Mouse (Mus musculus) megakaryocyte progenitor cell, adult 5-6 weeks (primary cell): ENCODE measurements around the gene Bhlha9. TPM values are rescaled to one million over a fixed set of nuclear protein-coding genes. Genes with fewer than 3 reads are reported as not detected.
"Not testable (repeated sequence)": the region's sequence is repeated elsewhere in the genome, so short reads cannot be mapped to it uniquely, and the experiment has no call there.

Experiments
- ATAC-seq: replicated peaks from 2 replicates; pipeline ENCODE4 v1.8.0; 2016; ENCODE audit warnings: mild to moderate bottlenecking, moderate TSS enrichment, inconsistent platforms; ENCODE audit not compliant: poor library complexity
- total RNA-seq, 2 experiments: library from RNA; stranded (forward) in 1 of 2; stranded (reverse) in 1 of 2; fragments of 157-497, 149-512 nt in 1 of 2; fragments of 200-1000 nt in 1 of 2; gene quantifications; 2 replicates each; pipeline versions ENCODE4 v1.2.3 to v1.2.4; 2015 to 2017

Gene Bhlha9
- total RNA-seq, 2 experiments from 2014 or later: not detected

DNA sequence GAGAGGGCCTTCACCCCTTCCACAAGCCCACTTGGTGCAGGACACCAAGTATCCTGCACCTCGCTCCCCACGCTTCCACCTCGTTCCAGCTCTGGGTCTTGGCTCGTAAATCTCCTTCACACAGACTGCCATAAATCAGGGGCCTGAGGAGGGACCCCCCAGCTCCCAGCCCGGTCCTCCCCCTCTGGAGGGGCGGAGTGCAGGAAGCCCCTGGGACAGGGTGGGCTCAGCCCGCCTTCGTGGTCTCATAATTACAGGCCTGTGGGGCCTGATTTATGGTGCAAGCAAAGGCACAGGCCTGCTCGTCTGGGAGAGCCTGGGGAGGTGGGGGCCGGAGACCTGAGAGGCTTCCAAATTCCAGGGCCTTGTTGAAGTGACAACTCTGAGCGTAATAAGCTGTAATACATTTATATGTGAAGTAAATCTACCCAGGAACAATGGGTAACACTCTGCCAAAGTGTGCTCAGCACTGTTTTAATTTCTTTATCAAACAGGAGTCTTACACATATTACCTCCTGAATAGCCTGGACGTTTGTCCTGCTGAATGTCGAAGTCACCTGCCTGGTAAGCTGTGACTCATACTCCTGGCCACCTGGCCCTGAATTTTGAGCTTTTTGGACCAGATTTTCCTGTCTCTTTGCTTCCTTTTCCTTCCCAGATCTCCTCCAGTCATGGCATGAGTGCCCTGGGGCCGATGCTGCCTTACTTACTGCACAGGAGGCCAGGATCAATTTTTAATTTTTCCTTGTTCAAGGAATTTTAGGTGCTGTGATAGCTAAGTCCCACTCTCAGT is 12.9 kb upstream of the Bhlha9 start:
- no peak for ATAC-seq

DNA sequence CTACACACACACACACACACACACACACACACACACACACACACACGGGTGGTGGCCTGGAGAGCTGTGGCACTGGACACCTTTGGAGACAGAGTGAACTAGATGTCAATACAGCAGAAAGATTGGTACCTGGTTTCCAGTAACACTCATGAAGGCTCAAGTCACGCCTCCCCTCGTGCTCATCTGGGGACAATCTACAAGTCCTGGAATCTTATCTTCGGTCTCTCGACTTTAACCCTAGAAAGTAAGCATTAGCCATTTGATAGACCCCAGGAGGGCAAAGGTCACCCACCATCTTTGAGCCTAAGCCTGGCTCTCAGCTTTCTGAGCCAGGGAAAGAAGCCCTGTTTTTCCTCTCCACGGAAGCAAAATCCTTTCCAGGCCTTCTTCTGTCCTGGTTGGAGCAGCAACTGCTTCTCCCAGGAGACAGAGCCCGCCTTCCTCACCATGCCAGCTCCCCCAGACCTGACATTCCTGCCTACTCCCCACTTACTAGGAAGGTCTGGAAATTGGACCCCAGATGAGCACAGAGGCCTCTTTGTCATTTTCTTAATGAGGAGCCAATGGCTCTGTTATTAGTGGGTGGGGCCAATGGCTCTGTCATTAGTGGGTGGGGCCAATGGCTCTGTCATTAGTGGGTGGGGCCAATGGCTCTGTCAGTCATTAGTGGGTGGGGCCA is 10.3 kb upstream of the Bhlha9 start:
- no peak for ATAC-seq

DNA sequence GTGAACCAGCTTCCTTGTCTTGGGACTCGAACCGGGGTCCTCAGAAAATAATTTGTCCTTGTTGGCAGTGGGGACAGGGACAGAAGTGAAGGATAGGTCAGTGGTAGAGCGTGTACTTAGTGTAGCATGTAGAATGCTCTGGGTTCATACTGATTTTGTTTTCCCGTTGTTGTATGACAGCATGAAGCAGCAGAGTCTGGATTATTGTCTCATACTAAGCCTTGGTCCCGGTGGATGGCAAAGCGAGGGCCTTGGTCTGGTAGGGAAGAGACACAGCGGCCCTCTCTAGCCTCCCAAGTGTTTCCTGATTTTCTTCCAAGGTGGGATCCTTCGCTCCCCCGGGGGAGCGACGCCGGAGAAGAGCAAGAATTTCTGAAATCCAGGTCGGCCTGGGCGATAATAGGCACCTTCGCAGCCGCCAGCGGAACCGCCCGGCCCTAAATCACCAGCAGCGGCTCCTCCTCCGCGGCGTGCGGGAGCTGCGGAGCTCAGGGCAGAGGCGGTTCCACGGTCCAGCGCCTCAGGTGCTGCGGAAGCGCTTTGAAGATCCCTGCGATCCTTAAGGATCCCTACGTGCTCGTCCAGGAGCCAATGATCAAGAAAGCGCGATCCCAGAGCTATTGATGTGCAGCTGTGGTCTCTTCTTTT is 6.1 kb upstream of the Bhlha9 start:
- no peak for ATAC-seq

DNA sequence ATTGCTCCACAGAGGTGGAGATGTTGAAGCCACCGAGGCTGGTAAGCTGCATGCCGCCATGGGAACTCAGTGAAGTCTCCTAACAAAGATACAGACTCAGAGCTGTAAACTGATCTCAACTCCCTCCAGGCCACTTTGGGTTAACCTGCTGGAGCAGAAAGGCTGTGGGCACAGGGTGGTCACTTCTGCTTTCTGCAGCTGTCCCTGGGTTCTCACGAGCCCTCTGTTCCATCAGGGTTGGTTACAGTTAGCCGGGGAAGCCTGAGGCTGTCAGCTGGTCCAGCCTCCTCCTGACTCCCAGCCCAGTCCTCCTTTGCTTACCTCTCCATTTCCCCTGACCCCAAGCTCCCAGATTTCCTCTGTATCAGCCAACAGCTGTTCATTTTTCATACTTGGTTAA is 4.5 kb upstream of the Bhlha9 start:
- ATAC-seq: peak; percentile 57; the same call in 1 of the 2 replicates

DNA sequence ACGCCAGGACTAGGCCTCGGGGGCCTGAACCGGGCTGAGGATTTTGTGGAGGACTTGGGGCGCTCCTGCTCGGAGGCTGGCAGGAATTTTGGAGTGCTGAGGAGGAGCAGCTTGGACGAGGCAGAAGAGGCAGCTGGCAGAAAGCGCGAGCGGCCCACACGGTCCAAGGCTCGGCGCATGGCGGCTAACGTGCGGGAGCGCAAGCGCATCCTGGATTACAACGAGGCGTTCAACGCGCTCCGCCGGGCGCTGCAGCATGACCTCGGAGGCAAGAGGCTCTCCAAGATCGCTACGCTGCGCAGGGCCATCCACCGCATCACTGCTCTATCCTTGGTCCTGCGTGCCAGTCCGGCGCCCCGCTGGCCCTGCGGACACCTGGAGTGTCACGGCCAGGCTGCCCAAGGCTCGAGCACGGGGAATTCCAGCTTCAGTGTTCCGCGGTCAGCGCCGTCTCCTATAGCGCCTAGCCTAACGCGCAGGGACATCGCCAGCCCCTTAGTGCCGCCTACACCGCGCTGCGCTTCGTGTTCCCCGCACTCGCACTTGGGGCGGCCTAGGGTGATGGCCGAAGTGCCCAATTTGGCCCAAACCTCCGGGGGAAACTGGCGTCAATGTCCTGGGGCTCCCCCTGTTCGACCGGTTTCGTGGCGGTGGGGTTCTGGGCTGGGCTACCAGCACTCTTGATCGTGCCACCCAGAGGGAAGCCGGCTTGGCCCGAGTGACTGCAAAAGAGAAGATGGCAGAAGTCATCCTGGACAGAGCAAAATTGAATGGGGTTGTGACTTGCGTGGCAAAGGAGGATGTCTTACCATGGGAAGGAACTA is 503 bp downstream of the Bhlha9 start:
- ATAC-seq: no peak

DNA sequence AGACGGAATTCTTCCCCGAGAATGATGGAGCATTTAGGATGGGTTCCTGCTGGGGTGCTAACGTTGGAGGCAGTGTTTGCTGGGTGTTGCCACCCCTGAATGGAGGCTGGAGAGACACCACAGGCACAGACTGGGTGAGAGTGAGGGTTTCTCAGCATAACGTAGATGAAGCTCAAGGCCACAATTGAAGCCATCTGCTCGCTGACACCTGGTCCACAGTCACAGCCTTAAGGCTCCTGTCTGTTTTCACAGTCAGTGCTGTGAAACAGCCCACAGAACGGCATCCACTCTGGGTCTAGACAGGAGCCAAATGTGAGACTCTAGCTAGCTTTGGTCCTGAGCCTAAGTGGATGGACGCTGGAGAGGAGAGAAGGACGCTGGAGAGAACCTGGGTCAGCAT is 1.9 kb downstream of the Bhlha9 start:
- ATAC-seq: no peak

DNA sequence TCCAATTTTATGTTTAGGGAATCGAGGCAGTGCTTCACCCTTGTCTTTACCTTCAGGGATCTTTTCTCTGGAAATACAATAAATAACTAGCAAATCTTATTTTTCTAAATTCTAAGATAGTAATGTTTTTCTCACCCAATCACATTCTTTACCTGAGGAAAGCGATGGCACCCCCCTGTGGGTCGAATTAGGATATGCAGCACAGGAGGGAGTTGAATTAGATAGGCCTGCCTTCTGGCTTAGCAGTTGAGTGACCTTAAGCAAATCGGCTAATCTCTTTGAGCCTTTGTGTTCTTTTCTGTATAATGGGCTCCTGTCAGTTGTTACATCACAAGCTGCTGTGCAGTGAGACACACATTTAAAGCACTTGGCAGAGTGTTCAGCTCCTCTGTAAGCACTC is 2.4 kb downstream of the Bhlha9 start:
- no peak for ATAC-seq

DNA sequence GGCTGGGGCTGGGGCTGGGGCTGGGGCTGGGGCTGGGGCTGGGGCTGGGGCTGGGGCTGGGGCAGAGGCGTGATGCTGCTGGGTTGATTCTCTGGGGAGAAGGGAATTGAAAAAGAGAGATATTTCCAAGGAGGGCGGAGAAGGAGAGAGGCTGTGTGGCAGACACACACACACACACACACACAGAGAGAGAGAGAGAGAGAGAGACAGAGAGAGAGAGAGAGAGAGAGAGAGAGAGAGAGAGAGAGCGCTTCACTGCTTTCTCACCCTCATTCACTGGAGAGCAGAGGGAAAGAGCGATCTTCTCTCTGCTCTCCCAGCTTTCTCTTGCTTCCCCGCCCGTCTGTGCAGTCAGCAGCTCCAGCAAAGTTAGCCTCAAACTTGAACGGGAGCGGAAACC is 7.2 kb downstream of the Bhlha9 start, which contains the start of gene Trarg1:
Gene Trarg1 (plus strand): TSS at position 301 of the 400 bp plus-strand sequence.
- ATAC-seq: not testable (repeated sequence)

DNA sequence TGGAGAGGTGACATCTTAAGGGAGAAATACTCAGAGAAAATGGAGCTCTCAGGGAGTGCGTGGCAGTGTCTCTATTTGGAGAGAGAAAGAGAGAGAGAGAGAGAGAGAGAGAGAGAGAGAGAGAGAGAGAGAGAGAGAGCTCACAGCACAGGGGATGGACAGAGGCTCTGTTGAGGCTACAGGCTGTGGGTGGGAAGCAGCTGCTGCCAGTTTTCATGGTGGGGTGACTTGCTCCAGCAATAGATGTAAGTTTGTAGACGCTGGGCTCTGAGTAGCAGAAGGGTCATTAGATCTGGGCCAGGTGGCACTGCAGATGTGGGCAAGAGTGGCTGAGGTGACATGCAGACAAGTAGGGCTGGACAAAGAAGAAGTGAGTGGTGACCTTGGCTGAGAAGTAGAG is 13.3 kb downstream of the Bhlha9 start:
- no peak for ATAC-seq

DNA sequence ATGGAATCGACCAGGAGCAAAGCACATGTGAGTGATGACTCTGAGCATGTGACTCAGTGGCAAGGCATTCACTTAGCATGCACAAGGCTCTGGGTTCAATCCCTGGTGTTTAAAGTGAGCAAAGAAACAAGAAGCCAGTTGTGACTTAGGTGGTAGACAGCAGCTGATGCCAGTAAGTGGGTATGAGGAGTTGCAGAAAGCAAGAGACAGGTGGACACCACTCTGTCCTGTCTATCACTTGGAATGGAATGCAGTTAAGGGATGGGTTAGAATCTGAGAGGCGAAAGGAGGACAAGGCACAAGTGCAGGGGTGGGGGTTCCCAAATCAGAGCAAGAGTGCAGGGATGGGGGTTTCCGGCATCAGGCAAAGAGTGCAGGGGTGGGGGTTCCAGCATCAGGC is 19.8 kb downstream of the Bhlha9 start:
- no peak for ATAC-seq

DNA sequence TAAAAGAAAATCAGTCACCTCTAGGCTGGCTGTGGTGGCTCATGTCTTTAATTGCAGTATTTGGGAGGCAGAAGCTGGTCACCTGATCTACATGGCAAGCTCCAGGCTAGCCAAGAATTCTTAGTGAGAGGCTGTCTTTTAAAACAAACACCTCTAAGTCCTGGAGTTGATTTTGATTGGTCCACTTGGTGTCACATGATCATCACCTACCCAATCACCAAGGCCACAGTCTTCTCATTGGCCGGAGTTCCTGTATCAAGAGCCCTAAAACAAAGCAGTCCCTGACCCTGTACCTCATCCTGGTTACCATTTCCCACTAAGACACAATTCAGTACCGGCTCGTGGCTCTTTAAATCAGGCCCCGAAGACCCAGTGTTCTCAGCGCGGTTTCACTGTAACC is 23.5 kb downstream of the Bhlha9 start:
- no peak for ATAC-seq

DNA sequence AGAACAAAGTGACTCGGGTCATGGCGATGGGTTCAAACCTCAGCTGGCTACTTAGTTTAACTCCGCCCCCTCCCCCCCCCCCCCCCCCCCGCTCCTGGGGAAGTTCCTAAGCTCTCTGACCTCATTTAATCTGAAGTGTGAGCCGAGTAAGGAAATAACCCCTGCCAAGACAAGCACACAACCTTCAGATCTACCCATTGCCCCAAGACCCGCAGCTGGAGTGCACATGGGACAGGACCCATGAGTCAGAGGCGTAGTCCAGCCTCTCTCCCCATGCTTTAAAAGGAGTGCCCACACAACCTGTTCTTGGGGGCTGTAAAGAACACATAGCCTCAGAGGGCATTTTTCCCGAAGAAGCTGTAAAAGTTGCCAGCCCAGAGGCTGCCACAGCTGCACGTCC is 27.4 kb downstream of the Bhlha9 start:
- ATAC-seq: no peak

DNA sequence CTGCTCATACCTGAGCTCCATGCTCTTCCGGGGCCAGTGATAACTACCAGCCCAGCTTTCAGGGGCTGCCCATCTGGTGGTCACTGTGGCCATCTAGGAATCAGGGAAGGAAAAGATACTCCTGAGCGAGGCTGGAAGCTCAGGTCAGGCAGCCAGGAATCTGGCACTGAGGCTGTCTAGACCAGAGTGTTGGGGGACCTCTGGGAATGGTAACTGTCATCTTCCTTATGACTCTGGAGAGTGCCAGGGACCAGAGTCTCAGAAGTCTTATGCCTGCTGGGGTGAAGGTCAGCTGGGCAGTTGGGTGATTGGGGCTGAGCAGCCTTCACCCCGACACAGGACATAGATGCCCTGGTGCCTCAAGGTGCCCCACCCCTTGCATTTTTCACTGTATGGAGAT is 35.4 kb downstream of the Bhlha9 start:
- ATAC-seq: no peak

DNA sequence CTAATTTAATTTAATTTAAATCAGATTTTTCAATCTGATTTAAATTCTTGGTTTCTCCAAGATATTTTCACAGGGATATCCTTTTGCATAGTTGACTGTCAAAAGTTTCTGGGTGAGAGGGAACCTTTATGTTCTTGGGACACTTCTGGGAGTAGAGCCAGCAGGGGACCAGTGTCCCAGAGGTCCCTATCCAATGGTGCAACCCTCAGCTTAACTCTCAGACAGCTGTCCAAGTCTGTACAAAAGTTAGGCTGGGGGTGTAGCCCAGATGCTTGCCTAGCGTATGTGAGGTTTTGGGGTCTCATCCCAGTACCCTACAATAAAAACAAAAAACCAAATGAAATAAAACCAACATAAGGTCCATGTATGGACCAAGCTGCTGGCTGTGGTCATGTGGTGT is 35.8 kb downstream of the Bhlha9 start:
- ATAC-seq: no peak

DNA sequence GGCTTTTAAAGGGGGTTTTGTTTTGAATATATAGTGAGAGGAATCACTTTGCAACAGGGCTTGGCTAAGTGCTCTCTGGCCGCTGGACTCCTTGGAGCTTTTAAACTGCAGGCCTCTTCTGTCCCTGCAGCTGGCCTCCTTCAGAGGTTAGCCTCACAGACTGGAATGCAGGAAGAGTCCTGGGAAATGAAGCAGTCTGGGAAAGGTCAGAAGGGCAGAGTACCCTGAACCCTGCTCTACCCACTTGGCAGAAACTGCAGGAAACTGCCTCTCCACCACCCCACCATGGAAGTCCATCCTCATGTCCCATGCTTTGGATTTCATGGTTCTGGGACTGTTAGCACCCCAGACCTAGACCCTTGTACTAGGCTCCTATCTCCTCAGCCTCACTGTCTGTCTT is 36.6 kb downstream of the Bhlha9 start:
- no peak for ATAC-seq

DNA sequence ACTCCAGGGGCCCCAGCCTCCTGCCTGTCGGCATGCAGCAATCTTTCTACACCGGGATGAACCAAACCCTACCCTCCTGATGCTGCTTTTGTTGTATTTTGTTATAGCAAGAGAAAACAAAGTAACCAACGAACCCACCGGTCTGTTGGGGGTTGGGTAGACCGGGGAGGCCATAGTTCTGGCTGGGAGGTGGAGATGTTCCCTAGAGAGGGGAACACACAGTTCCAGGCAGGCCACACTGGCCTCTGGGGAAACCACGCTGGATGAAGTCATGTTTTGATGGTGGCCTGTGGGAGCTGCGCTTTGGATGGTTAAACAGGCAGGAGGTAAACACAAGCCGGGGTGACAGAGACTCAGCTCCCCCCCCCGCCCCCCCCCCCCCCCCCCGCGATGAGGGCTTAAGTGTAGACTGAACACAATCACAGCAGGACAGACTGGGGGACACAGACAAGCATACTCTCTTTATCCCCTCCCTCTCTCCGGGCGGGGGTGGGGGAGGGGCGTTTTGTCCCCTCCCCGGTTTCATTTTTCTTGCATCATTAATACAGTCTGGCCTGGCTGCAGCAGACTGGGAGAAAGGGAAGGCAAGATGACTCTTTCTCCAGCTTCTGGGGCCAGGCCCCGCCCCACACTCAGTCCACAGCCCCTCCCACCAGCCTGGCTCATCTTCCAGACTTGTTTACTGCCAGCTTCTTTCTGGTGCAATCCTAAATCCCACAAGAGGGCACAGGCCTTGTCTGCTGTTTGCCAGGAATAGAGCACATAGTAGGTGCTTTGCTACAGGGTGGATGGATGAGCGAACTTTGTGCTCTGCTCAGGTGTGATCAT is 37.6 kb downstream of the Bhlha9 start:
- ATAC-seq: no peak

DNA sequence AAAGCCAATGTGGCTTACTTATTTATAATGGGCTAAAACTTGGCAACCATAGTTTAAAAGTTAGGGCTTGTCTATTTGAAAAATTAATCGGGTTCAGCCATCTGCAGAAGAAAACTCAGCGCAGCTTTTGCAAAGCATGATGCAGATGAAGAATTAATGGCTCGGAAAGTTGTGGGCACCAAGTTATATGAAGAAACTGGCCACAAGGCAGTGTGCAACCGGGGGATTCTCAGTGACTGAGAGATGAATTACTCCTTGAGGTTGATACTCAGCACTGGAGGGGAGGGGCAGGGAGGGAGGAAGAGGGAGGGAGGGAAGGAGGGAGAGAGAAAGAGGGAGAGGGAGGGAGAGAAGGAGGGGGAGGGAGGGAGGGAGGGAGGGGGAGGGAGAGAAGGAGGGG is 44.7 kb downstream of the Bhlha9 start:
- ATAC-seq: no peak
